Mouse (Mus musculus) kidney, adult 2 months (tissue): ENCODE measurements around the gene Kalrn.

ENCODE experiments used
- CTCF ChIP-seq: fragments of 200-500 bp; conservative IDR thresholded peaks from 2 replicates; pipeline ENCODE4 v1.5.1; 2011; ENCODE audit warnings: low read depth, mild to moderate bottlenecking, control low read depth, low read length, moderate library complexity, mixed read lengths; ENCODE audit not compliant: insufficient read depth, insufficient read length
- POLR2A ChIP-seq: fragments of 200-500 bp; IDR thresholded peaks from one replicate; pipeline ENCODE4 v1.6.1; 2011; ENCODE audit warnings: low read depth, low read length, control low read depth

- no peak for TF ChIP-seq POLR2A
- TF ChIP-seq CTCF, result no peak
These were observed 526.3 kb downstream of the Kalrn start for GRCm38 (mm10) chr16:34047006-34047360.
